Mouse (Mus musculus) forebrain, embryonic 11.5 days (tissue): ENCODE data around the gene Kpna6. TPM values are rescaled to one million over a fixed set of nuclear protein-coding genes. Genes with fewer than 3 reads are reported as not detected.

Experiments
- ATAC-seq: fragments of 200-750 bp; cut with Nextera tagmentation; replicated peaks from 2 replicates; pipeline ENCODE4 v1.8.0; 2017; ENCODE audit warnings: moderate TSS enrichment; ENCODE audit not compliant: low FRiP score
- DNase-seq: peaks from one replicate; pipeline ENCODE4 v3.0.0-alpha.2; 2017; ENCODE audit warnings: low spot score
- H3K27ac ChIP-seq: fragments of 300-500 bp; sonication (generic); 2 replicates; pipeline ENCODE4 v1.5.1; 2014; ENCODE audit warnings: low read depth, low read length
- H3K27me3 ChIP-seq: fragments of 300-500 bp; sonication (generic); 2 replicates; pipeline ENCODE4 v1.6.1; 2014; ENCODE audit warnings: mild to moderate bottlenecking, low read length, mixed read lengths; ENCODE audit not compliant: control insufficient read depth, insufficient read depth
- H3K36me3 ChIP-seq: fragments of 300-500 bp; sonication (generic); 2 replicates; pipeline ENCODE4 v1.6.1; 2014; ENCODE audit warnings: mild to moderate bottlenecking, low read length, moderate library complexity, mixed read lengths; ENCODE audit not compliant: control insufficient read depth, insufficient read depth
- H3K4me1 ChIP-seq: fragments of 300-500 bp; sonication (generic); replicated peaks from 2 replicates; pipeline ENCODE4 v1.6.1; 2014; ENCODE audit warnings: low read length, mixed read lengths; ENCODE audit not compliant: control insufficient read depth, insufficient read depth
- H3K4me2 ChIP-seq: fragments of 300-500 bp; sonication (generic); 2 replicates; pipeline ENCODE4 v1.6.1; 2014; ENCODE audit warnings: low read depth, mild to moderate bottlenecking, low read length, moderate library complexity, mixed read lengths; ENCODE audit not compliant: severe bottlenecking
- H3K4me3 ChIP-seq: fragments of 300-500 bp; sonication (generic); 2 replicates; pipeline ENCODE4 v1.5.1; 2014; ENCODE audit warnings: low read depth, low read length
- H3K9ac ChIP-seq: fragments of 300-500 bp; sonication (generic); 2 replicates; pipeline ENCODE4 v1.6.1; 2014; ENCODE audit warnings: low read length
- H3K9me3 ChIP-seq: fragments of 300-500 bp; sonication (generic); 2 replicates; pipeline ENCODE4 v1.6.1; 2016; ENCODE audit warnings: low read length, mixed read lengths; ENCODE audit not compliant: control insufficient read depth
- WGBS: fragments of 180-500 bp; shearing (Covaris S2); extraction: QIAGEN DNeasy Blood & Tissue Kit; methylation state at CpG from one replicate; pipeline ENCODE4 v1.1.7; 2014; 5-methylcytosine and 5-hydroxymethylcytosine counted together
- polyA plus RNA-seq: library from polyadenylated mRNA; unstranded; fragments of >200 nt; fragmentation: Nextera tagmentation; extraction: Ambion mirVana; gene quantifications from 2 replicates; pipeline ENCODE4 v1.2.1, GENCODE M21; 2014

Gene Kpna6
- polyA plus RNA-seq, 1 experiment from 2014 or later: 12.0 TPM

- ATAC-seq: peak; percentile 84
- no peaks in the 10 kb centered on the region for H3K9me3 ChIP-seq
- H3K4me1 ChIP-seq: peaks cover 24% of the 10 kb centered on the region
- H3K27ac ChIP-seq: peak overlapping the region; percentile 79
- H3K4me2 ChIP-seq: peak overlapping the region; percentile 79
- H3K4me3 ChIP-seq: peak overlapping the region; percentile 55
- H3K27me3 ChIP-seq: no peaks in the 10 kb centered on the region
- peak; percentile 86 for DNase-seq
- peaks cover 9% of the 10 kb centered on the region for H3K36me3 ChIP-seq
- peak overlapping the region; percentile 77 for H3K9ac ChIP-seq
- WGBS: 1% methylated on average over 18 of the region's 18 CpGs
These were observed 48.1 kb downstream of the Kpna6 start for GRCm38 (mm10) chr4:129624281-129625028.

DNA sequence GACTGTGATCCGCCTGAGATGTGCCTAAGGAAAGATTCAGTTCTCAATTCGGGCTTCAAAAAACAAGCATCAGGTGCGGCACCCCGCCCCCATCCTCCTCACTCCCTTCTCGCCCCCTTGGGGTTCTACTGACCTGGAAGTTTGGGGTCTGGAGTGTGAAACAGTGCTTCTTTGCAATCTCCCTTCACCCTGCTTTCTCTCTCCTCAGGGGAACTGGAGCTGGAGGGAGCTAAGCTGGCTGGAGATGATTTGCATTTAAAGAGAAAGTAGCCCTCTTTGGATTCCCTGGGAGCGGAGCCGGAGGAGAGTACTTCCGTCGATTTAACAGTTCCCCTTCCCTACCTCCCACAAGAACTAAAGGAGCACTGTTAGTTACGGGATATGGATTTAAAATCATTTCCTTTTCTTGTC lies 48.9 kb downstream of the Kpna6 start, which contains the start of gene Ccdc28b:
Ccdc28b (minus strand) TSS at position 267 of the 411 bp plus-strand sequence.
- H3K27ac ChIP-seq: peak within 1 kb of the TSS; percentile 79
- WGBS: 0% methylated on average over 10 of the region's 10 CpGs
- H3K9me3 ChIP-seq: no peaks in the 10 kb centered on the region
- peak within 1 kb of the TSS; percentile 79 for H3K4me2 ChIP-seq
- H3K4me3 ChIP-seq: peak within 1 kb of the TSS; percentile 55
- peak within 1 kb of the TSS; percentile 77 for H3K9ac ChIP-seq
- H3K36me3 ChIP-seq: peaks cover 6% of the 10 kb centered on the region; the same call in 1 of the 2 replicates
- H3K27me3 ChIP-seq: no peaks in the 10 kb centered on the region
- peaks cover 24% of the 10 kb centered on the region for H3K4me1 ChIP-seq
- DNase-seq (no peak), ATAC-seq (peak; percentile 28; the same call in 1 of the 2 replicates)

DNA sequence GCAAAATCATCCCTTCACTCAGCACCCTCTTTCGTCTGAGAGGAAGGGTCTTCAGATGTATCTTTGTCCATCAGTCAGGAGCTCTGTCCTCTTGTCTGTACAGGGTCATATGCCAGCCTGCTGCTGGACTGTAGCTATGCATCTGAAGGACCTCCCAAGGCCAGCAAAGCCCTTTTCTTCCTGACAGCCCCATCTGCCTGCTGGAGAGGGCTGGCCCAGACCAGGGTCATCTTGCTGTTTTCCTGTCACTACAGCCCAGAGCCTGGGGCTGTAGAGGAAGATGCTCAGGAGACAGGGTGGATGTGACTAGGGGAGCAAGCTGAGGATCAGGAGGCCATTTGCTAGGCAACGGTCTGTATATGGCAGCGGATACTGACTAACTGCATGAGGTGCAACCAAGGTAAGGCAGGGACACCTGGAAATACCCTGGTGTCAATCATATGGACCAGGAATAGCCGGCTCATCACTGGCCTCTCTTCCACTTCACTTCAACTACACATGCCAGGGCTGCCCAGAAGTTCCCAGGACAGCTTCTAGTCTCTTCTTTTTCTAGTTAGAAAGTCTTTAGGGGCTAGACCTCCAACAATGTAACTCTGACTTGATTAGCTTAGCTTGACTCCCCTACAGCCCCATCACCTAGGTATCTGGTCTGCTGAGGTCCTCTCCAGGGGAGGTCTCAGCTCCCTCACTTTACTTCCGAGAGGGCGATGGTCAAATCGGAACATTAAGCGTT lies 49.6 kb downstream of the Kpna6 start:
- 23% methylated on average over 8 of the region's 8 CpGs for WGBS
- peak overlapping the region; percentile 55 for H3K4me3 ChIP-seq
- H3K4me2 ChIP-seq: peak overlapping the region; percentile 79
- DNase-seq (no peak), ATAC-seq (no peak)
- no peak overlapping the region; the same call in 1 of the 2 replicates for H3K27ac ChIP-seq
- H3K4me1 ChIP-seq: peaks cover 31% of the 10 kb centered on the region
- H3K36me3 ChIP-seq: no peaks in the 10 kb centered on the region; the same call in 1 of the 2 replicates
- H3K9me3 ChIP-seq: no peaks in the 10 kb centered on the region
- no peaks in the 10 kb centered on the region for H3K27me3 ChIP-seq
- H3K9ac ChIP-seq: peak overlapping the region; percentile 77

DNA sequence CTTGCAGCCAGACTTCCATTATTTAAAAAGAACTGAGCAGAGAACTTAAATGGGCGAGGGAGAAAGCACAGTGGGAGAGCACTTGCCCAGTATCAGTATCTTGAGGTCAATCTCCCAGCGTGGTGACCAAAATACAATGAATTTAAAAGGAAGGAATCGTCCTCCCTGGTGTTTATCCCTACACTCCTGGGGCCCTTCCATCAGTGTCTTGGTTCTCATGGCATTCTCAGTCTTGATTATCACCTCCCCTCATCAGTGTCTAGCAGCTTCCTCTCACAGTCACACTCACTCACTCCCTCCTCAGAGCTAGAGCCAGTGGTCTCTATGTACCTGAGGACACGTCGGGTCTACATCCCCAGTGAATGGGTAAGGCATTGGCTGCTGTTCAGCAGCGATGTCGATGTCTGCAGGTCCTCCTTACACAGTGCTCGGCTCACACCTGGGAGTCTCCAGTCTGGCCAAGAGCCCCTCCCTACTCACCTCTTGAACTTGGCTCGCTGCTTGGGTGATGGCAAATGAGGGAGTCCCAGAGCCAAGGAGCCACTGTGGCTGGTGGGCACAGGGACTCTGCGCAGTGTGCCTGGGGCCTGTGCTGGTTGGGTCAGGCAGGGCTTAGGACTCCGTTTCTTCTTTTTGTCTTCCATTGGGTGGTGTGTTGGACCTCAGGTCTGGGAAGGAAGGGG lies 50.3 kb downstream of the Kpna6 start:
- H3K36me3 ChIP-seq: no peaks in the 10 kb centered on the region; the same call in 1 of the 2 replicates
- ATAC-seq (no peak), DNase-seq (no peak)
- no peaks in the 10 kb centered on the region for H3K27me3 ChIP-seq
- no peak overlapping the region for H3K9ac ChIP-seq
- no peak overlapping the region for H3K4me3 ChIP-seq
- H3K9me3 ChIP-seq: no peaks in the 10 kb centered on the region
- no peak overlapping the region for H3K27ac ChIP-seq
- WGBS: 76% methylated on average over 11 of the region's 11 CpGs
- peaks cover 31% of the 10 kb centered on the region for H3K4me1 ChIP-seq
- peak overlapping the region; percentile 79; the same call in 1 of the 2 replicates for H3K4me2 ChIP-seq

DNA sequence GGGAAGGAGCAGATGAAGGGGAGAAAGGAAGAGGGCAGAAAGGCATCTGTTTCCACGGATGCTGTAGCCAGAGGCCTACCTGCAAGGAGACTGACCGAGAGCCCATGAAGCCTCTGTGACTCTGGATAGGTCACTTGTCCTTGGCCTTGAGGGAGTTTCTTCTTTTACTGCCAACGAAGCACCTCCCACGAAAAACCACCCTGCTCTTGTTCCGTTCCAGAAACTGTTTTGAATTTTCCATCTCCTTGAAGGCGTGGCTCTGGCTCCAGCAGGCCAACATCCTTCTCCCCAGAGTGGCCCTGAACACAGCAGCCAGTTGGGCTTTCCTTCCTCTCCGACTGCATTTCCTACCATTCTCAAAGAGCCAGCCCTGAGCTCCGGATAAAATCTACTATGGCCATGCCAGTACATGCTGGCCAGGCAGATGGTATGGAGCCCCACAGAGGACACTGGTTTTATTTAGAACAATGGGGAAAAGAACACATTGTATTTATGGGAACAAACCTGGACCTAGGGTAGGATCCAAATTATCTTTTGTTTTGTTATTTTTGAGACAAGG lies 51.2 kb downstream of the Kpna6 start:
- WGBS: 88% methylated on average over 8 of the region's 8 CpGs
- H3K9ac ChIP-seq: no peak overlapping the region
- no peak overlapping the region for H3K4me2 ChIP-seq
- H3K9me3 ChIP-seq: no peaks in the 10 kb centered on the region
- H3K4me1 ChIP-seq: peaks cover 31% of the 10 kb centered on the region
- H3K27me3 ChIP-seq: no peaks in the 10 kb centered on the region
- ATAC-seq: no peak
- no peak overlapping the region for H3K4me3 ChIP-seq
- H3K36me3 ChIP-seq: no peaks in the 10 kb centered on the region
- no peak overlapping the region for H3K27ac ChIP-seq
- no peak for DNase-seq

DNA sequence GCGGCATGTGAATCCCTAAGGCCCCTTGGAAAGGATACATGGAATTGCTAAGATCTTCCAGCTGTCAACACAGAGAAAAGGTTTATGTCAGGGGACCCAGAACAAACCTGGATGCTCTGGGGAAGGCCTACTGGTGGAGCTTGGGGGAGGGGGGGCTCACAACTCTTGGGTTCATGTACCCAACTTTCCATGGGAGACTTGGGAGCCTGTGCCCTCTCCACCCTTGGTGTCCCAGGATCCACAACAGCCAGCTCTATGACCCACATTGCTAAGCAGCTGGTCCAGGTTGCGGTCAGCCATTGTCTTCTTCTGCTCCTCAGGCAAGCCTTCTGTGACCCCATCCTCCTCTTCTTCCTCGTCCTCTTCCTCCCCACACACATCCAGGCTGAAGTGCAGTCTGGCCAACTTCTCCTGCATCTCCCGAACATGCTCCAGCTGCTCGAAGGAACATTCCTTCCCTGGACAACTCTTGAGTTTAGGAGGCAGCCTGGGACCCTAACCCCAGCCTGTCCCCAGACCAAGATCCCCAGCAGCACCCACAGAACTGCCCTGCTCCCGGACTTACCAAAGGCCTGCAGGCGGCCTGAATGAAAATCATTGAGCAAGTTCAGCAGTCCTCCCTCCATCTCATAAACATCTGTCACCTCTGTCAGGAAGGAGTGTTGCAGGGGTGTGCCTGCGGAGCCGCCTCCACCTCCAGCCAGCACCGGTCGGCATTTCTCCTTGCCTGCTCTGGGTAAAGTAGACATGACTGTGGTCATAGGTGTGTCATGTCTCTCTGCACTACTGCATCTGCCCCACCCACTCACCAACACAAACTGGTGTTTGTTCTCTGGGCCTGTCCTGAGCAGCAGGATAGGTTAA lies 51.9 kb downstream of the Kpna6 start:
- Histone ChIP-seq H3K4me2 (no peak overlapping the region), H3K27me3 (no peaks in the 10 kb centered on the region), H3K27ac (no peak overlapping the region), H3K9ac (no peak overlapping the region), H3K9me3 (no peaks in the 10 kb centered on the region), H3K4me3 (no peak overlapping the region), H3K36me3 (peaks cover 3% of the 10 kb centered on the region; the same call in 1 of the 2 replicates), H3K4me1 (peaks cover 31% of the 10 kb centered on the region)
- DNase-seq (no peak), ATAC-seq (no peak)
- 90% methylated on average over 11 of the region's 11 CpGs for WGBS

GRCm38 (mm10) chr4:129618786-129619691 lies 53.5 kb downstream of the Kpna6 start, which contains the start of gene Iqcc:
Iqcc (minus strand) TSS chr4:129619099.
- Histone ChIP-seq H3K4me1 (peaks cover 16% of the 10 kb centered on the region), H3K27me3 (no peaks in the 10 kb centered on the region), H3K9ac (peak within 1 kb of the TSS; percentile 90), H3K36me3 (peaks cover 3% of the 10 kb centered on the region; the same call in 1 of the 2 replicates), H3K4me2 (peak within 1 kb of the TSS; percentile 93), H3K4me3 (peak within 1 kb of the TSS; percentile 65), H3K27ac (peak within 1 kb of the TSS; percentile 59), H3K9me3 (no peaks in the 10 kb centered on the region)
- WGBS: 5% methylated on average over 43 of the region's 44 CpGs
- peak; percentile 95 for DNase-seq
- ATAC-seq: peak; percentile 89
